Mouse (Mus musculus) neural tube, embryonic 12.5 days (tissue): ENCODE data around the gene Fryl. TPM values are rescaled to one million over a fixed set of nuclear protein-coding genes. Genes with fewer than 3 reads are reported as not detected.
A peak's percentile ranks its signal among the peaks of the same experiment; 100 is the strongest.

Experiments used
- ATAC-seq: fragments of 200-750 bp; cut with Nextera tagmentation; 2 replicates; pipeline ENCODE4 v1.8.0; 2017; ENCODE audit warnings: low read depth, mild to moderate bottlenecking, moderate TSS enrichment, moderate library complexity; ENCODE audit not compliant: low FRiP score
- H3K27ac ChIP-seq: fragments of 300-500 bp; sonication (generic); 2 replicates; pipeline ENCODE4 v1.5.1; 2016
- H3K27me3 ChIP-seq: fragments of 300-500 bp; sonication (generic); replicated peaks from 2 replicates; pipeline ENCODE4 v1.6.1; 2016; ENCODE audit warnings: mild to moderate bottlenecking
- H3K36me3 ChIP-seq: fragments of 300-500 bp; sonication (generic); 2 replicates; pipeline ENCODE4 v1.6.1; 2016; ENCODE audit warnings: mild to moderate bottlenecking
- H3K4me1 ChIP-seq: fragments of 300-500 bp; sonication (generic); 2 replicates; pipeline ENCODE4 v1.6.1; 2016
- H3K4me2 ChIP-seq: fragments of 300-500 bp; sonication (generic); replicated peaks from 2 replicates; pipeline ENCODE4 v1.6.1; 2016; ENCODE audit warnings: mild to moderate bottlenecking
- H3K4me3 ChIP-seq: fragments of 300-500 bp; sonication (generic); 2 replicates; pipeline ENCODE4 v1.5.1; 2016
- H3K9ac ChIP-seq: fragments of 300-500 bp; sonication (generic); 2 replicates; pipeline ENCODE4 v1.6.1; 2016; ENCODE audit warnings: mild to moderate bottlenecking
- H3K9me3 ChIP-seq: fragments of 300-500 bp; sonication (generic); 2 replicates; pipeline ENCODE4 v1.6.1; 2016; ENCODE audit warnings: mild to moderate bottlenecking
- WGBS: fragments of 180-500 bp; shearing (Covaris S2); methylation state at CpG from one replicate; pipeline ENCODE4 v1.1.7; 2016; 5-methylcytosine and 5-hydroxymethylcytosine counted together
- polyA plus RNA-seq: library from polyadenylated mRNA; unstranded; fragments of >200 nt; fragmentation: Nextera tagmentation; extraction: Ambion mirVana; gene quantifications from 2 replicates; pipeline ENCODE4 v1.2.1, GENCODE M21; 2016

Fryl gene
- polyA plus RNA-seq, 1 experiment from 2014 or later = 44.8 TPM

GRCm38 (mm10) chr5:73279732-73280566 is 23.5 kb upstream of the Fryl start:
- WGBS = 52% methylated on average over 4 of the region's 4 CpGs
- no peaks in the 10 kb centered on the region for H3K9me3 ChIP-seq
- no peak overlapping the region for H3K4me2 ChIP-seq
- no peak for ATAC-seq
- no peak overlapping the region for H3K4me3 ChIP-seq
- peaks cover 5% of the 10 kb centered on the region for H3K4me1 ChIP-seq
- H3K27ac ChIP-seq = no peak overlapping the region
- H3K27me3 ChIP-seq = no peaks in the 10 kb centered on the region
- H3K36me3 ChIP-seq = no peaks in the 10 kb centered on the region
- no peak overlapping the region for H3K9ac ChIP-seq

DNA sequence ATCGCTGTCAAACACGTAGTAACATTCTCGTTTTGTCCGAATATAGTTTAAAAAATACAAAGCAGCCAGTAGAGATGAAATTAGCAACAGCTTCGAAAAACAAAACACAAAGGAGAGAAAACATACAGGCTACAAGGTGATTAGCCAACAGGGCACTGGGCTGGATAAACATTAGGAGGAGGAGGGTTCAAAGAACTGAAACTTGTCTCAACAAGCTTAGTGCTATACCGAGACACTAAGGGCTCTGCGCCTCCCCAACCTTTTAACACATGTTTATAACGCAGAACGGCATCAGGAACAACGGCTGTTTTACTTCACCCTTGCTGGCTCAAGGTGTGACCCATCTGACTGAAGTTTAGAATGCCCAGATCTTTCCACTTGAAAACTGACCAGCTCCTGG is 22.8 kb upstream of the Fryl start:
- Histone ChIP-seq H3K4me3 (no peak overlapping the region), H3K27me3 (no peaks in the 10 kb centered on the region), H3K9me3 (no peaks in the 10 kb centered on the region), H3K4me1 (peaks cover 5% of the 10 kb centered on the region), H3K9ac (no peak overlapping the region), H3K27ac (no peak overlapping the region), H3K4me2 (no peak overlapping the region), H3K36me3 (no peaks in the 10 kb centered on the region)
- no peak for ATAC-seq
- WGBS = 64% methylated on average over 10 of the region's 10 CpGs

- peaks cover 5% of the 10 kb centered on the region for H3K4me1 ChIP-seq
- no peak for ATAC-seq
- no peak overlapping the region for H3K9ac ChIP-seq
- H3K4me3 ChIP-seq = no peak overlapping the region
- H3K27ac ChIP-seq = no peak overlapping the region
- H3K4me2 ChIP-seq = no peak overlapping the region
- H3K9me3 ChIP-seq = no peaks in the 10 kb centered on the region
- H3K36me3 ChIP-seq = no peaks in the 10 kb centered on the region
- no peaks in the 10 kb centered on the region for H3K27me3 ChIP-seq
- 83% methylated on average over 2 of the region's 2 CpGs for WGBS
Observed at GRCm38 (mm10) chr5:73274941-73275340, 18.5 kb upstream of the Fryl start.

GRCm38 (mm10) chr5:73273171-73273570 is 16.8 kb upstream of the Fryl start:
- no peak for ATAC-seq
- no peaks in the 10 kb centered on the region for H3K36me3 ChIP-seq
- H3K9me3 ChIP-seq = no peaks in the 10 kb centered on the region

DNA sequence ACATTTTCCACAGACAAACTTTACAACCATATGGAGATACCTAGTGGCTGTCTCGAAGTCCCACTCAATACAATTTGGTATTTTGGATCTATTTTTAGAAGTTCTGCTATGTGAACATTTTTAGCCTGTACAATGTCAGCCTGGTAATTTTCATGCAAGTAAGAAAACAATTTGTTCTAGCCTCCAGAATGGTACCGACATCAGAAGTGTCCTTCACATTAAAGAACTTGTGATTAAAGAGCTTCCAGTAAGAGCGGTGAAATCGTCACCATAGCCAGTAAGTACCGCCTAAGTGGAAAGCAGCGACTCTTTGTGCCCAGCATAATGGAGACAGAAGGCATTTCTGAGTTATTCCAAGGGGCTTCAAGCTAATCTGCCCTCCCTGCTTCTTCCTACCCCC is 14.2 kb upstream of the Fryl start:
- H3K4me1 ChIP-seq = no peaks in the 10 kb centered on the region; the same call in 1 of the 2 replicates
- H3K4me2 ChIP-seq = no peak overlapping the region
- no peaks in the 10 kb centered on the region for H3K27me3 ChIP-seq
- no peak overlapping the region for H3K9ac ChIP-seq
- H3K9me3 ChIP-seq = no peaks in the 10 kb centered on the region
- no peak for ATAC-seq
- 73% methylated on average over 6 of the region's 6 CpGs for WGBS
- no peak overlapping the region for H3K4me3 ChIP-seq
- no peak overlapping the region for H3K27ac ChIP-seq
- H3K36me3 ChIP-seq = no peaks in the 10 kb centered on the region

More at GRCm38 (mm10) chr5:73273171-73273570, 16.8 kb upstream of the Fryl start:
- Histone ChIP-seq H3K9ac (no peak overlapping the region), H3K27ac (no peak overlapping the region), H3K4me3 (no peak overlapping the region), H3K4me2 (no peak overlapping the region), H3K27me3 (no peaks in the 10 kb centered on the region), H3K4me1 (no peaks in the 10 kb centered on the region; the same call in 1 of the 2 replicates)
- 76% methylated on average over 4 of the region's 4 CpGs for WGBS

- Histone ChIP-seq H3K9me3 (no peaks in the 10 kb centered on the region), H3K4me2 (no peak overlapping the region), H3K4me1 (no peaks in the 10 kb centered on the region; the same call in 1 of the 2 replicates), H3K27me3 (no peaks in the 10 kb centered on the region), H3K9ac (no peak overlapping the region), H3K4me3 (no peak overlapping the region), H3K36me3 (no peaks in the 10 kb centered on the region), H3K27ac (no peak overlapping the region)
- no peak for ATAC-seq
- 86% methylated on average over 11 of the region's 11 CpGs for WGBS
Observed at GRCm38 (mm10) chr5:73268636-73269213, 12.3 kb upstream of the Fryl start.

- no peaks in the 10 kb centered on the region; the same call in 1 of the 2 replicates for H3K4me1 ChIP-seq
- no peak overlapping the region for H3K9ac ChIP-seq
- H3K36me3 ChIP-seq = no peaks in the 10 kb centered on the region
- no peaks in the 10 kb centered on the region for H3K9me3 ChIP-seq
- H3K4me2 ChIP-seq = no peak overlapping the region
- no peak overlapping the region for H3K27ac ChIP-seq
- 61% methylated on average over 5 of the region's 5 CpGs for WGBS
- no peak for ATAC-seq
- no peak overlapping the region for H3K4me3 ChIP-seq
- H3K27me3 ChIP-seq = no peaks in the 10 kb centered on the region
Observed at GRCm38 (mm10) chr5:73265460-73265859, 9.0 kb upstream of the Fryl start.

DNA sequence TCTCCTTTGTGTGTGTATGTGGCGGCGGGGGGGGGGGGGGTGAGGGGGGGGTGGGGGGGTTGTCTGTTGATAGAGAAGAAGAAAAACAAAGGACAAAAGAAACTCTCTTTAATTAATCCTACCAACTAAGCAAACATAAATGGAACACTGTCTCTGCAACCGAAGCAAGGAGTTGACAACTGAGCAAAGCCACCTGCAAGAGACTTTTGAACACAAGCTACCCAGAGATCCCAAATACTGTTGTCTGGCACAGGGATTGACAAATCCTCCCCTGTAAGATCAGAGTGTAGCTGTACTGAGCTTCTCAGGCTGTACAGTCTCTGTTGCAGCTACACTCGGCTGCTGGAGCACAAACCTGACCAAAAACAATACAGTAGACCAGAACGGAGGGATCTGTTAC is 7.7 kb upstream of the Fryl start:
- Histone ChIP-seq H3K9ac (no peak overlapping the region), H3K4me1 (no peaks in the 10 kb centered on the region; the same call in 1 of the 2 replicates), H3K27me3 (no peaks in the 10 kb centered on the region), H3K9me3 (no peaks in the 10 kb centered on the region), H3K27ac (no peak overlapping the region), H3K4me2 (no peak overlapping the region), H3K36me3 (no peaks in the 10 kb centered on the region), H3K4me3 (no peak overlapping the region)
- 73% methylated on average over 4 of the region's 5 CpGs for WGBS
- ATAC-seq = no peak

- H3K4me2 ChIP-seq = peak overlapping the region; percentile 71
- H3K9me3 ChIP-seq = no peaks in the 10 kb centered on the region
- H3K27ac ChIP-seq = no peak overlapping the region
- H3K27me3 ChIP-seq = no peaks in the 10 kb centered on the region
- H3K4me3 ChIP-seq = no peak overlapping the region
- 55% methylated on average over 8 of the region's 8 CpGs for WGBS
- ATAC-seq = no peak
- peaks cover 17% of the 10 kb centered on the region for H3K4me1 ChIP-seq
- H3K9ac ChIP-seq = no peak overlapping the region
- no peaks in the 10 kb centered on the region for H3K36me3 ChIP-seq
Observed at GRCm38 (mm10) chr5:73257723-73258122, 1.3 kb upstream of the Fryl start.

DNA sequence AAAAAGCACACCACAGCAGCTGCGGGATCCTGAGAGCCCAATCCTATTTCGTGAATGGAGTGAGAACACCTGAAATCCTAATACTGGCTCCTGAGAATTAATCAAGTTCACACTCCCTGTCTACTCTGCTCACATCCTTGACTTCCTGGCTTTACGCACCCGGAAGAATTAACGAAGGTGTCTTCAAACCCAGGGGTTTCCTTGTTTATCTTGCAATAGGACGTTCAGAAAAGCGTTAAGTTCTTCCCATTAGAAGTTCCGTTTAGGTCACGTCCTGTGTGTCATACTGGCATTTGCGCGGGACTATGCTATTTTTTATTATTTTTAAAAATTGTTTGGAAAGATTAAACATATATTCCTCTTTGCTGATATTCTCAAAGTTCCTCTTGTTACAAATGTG is 677 bp upstream of the Fryl start:
- no peaks in the 10 kb centered on the region for H3K36me3 ChIP-seq
- no peaks in the 10 kb centered on the region for H3K27me3 ChIP-seq
- H3K4me1 ChIP-seq = peaks cover 17% of the 10 kb centered on the region
- 8% methylated on average over 11 of the region's 11 CpGs for WGBS
- H3K4me3 ChIP-seq = peak overlapping the region; percentile 40
- ATAC-seq = no peak
- H3K27ac ChIP-seq = no peak overlapping the region
- H3K9ac ChIP-seq = peak overlapping the region; percentile 44
- H3K4me2 ChIP-seq = peak overlapping the region; percentile 71
- no peaks in the 10 kb centered on the region for H3K9me3 ChIP-seq

DNA sequence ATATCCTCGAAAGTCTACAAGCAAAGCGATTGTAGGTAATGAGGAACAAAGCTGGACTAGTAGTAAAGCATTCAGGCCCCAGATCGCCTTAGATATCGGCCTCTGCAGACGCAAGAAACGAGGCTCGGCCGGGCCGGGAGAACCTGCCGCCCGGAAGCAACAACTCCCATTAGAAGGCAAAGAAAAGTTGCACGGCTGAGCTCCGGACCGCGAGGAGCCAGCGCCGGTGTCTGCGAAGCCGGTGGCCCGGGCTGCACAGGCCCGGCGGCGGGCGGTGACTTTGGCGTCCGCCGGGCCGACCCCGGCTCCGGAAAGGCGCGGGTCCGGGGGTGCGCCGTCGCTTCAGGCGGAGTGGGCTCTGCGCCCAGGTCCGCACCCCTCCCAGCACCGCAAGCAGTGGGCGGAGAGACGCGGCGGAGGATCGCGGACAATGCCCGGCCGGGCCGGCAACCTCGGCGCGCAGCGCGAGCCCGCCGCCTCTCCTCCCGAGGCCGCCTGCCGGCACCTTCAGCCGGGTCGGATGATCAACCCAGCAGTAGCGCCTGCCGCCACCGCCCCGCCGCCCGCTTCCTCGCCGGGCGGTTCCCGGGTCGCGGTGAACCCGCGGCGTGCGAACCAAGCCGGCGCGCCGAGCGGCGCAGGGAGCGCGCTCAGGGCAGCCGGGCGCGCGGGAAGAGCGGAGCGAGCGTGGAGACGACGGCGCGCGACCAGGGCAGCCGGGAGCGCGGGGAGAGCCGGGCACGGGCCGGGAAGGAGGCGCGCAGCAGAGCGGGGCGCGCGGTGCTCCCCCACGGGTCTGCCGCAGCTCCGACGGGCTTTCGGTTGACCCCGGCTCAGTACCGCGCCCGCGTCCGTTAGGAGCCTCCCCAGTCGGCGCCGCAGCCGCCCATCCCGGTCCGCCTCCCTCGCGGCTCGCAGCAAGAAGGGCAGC is 833 bp downstream of the Fryl start:
- ATAC-seq = peak; percentile 76
- whole genome bisulfite sequencing = under 1% methylated on average over 127 of the region's 129 CpGs

GRCm38 (mm10) chr5:73254660-73255059 is 1.8 kb downstream of the Fryl start:
- Histone ChIP-seq H3K27ac (no peak overlapping the region), H3K27me3 (no peaks in the 10 kb centered on the region), H3K4me3 (peak overlapping the region; percentile 93), H3K4me1 (peaks cover 19% of the 10 kb centered on the region), H3K9ac (peak overlapping the region; percentile 94; the same call in 1 of the 2 replicates), H3K4me2 (peak overlapping the region; percentile 71), H3K9me3 (no peaks in the 10 kb centered on the region), H3K36me3 (no peaks in the 10 kb centered on the region)
- 47% methylated on average over 5 of the region's 5 CpGs for WGBS
- ATAC-seq = no peak

More for the DNA sequence above, 833 bp downstream of the Fryl start:
- H3K9ac ChIP-seq = peak overlapping the region; percentile 94
- H3K27me3 ChIP-seq = no peaks in the 10 kb centered on the region
- no peaks in the 10 kb centered on the region for H3K36me3 ChIP-seq
- no peaks in the 10 kb centered on the region for H3K9me3 ChIP-seq
- peak overlapping the region; percentile 93 for H3K27ac ChIP-seq
- peak overlapping the region; percentile 71 for H3K4me2 ChIP-seq
- H3K4me1 ChIP-seq = peaks cover 17% of the 10 kb centered on the region
- H3K4me3 ChIP-seq = peak overlapping the region; percentile 93
